Mouse (Mus musculus): ENCODE measurements around the gene Gramd1b. TPM values are rescaled to one million over a fixed set of nuclear protein-coding genes. Genes with fewer than 3 reads are reported as not detected.

Gene Gramd1b
- polyA plus RNA-seq, 1 experiment from 2014 or later, result 8.5 TPM

- no peak for ATAC-seq (replicated peaks; ENCODE audit: insufficient number of reproducible peaks, low FRiP score, low TSS enrichment)
- Histone ChIP-seq H3K27ac (ENCODE audit: low read depth, low read length) (no peak overlapping the region), H3K4me1 (ENCODE audit: control insufficient read depth, insufficient read depth, low read length) (no peaks in the 10 kb centered on the region), H3K9ac (ENCODE audit: low read depth, low read length) (no peak overlapping the region), H3K9me3 (replicated peaks; ENCODE audit: control insufficient read depth, low read length) (no peaks in the 10 kb centered on the region), H3K4me3 (ENCODE audit: low read depth, low read length) (no peak overlapping the region), H3K27me3 (ENCODE audit: control insufficient read depth, insufficient read depth, low read length) (no peaks in the 10 kb centered on the region), H3K4me2 (no peak overlapping the region), H3K36me3 (ENCODE audit: control insufficient read depth, insufficient read depth, low read length) (no peaks in the 10 kb centered on the region)
- WGBS (ENCODE audit: insufficient replicate concordance), result 93% methylated on average over 3 of the region's 3 CpGs
Measured at GRCm38 (mm10) chr9:40410895-40411294, 120.3 kb downstream of the Gramd1b start.

GRCm38 (mm10) chr9:40409071-40409470 is 122.1 kb downstream of the Gramd1b start:
- no peak for ATAC-seq (replicated peaks; ENCODE audit: insufficient number of reproducible peaks, low FRiP score, low TSS enrichment)
- WGBS (ENCODE audit: insufficient replicate concordance), result 50% methylated on average over 2 of the region's 2 CpGs

GRCm38 (mm10) chr9:40408415-40408814 is 122.8 kb downstream of the Gramd1b start:
- Histone ChIP-seq H3K27me3 (ENCODE audit: control insufficient read depth, insufficient read depth, low read length) (no peaks in the 10 kb centered on the region), H3K9ac (ENCODE audit: low read depth, low read length) (no peak overlapping the region), H3K9me3 (replicated peaks; ENCODE audit: control insufficient read depth, low read length) (no peaks in the 10 kb centered on the region), H3K4me1 (ENCODE audit: control insufficient read depth, insufficient read depth, low read length) (peaks cover 6% of the 10 kb centered on the region; the same call in 1 of the 2 replicates), H3K4me2 (no peak overlapping the region), H3K36me3 (ENCODE audit: control insufficient read depth, insufficient read depth, low read length) (no peaks in the 10 kb centered on the region), H3K4me3 (ENCODE audit: low read depth, low read length) (no peak overlapping the region), H3K27ac (ENCODE audit: low read depth, low read length) (no peak overlapping the region)
- no peak for ATAC-seq (replicated peaks; ENCODE audit: insufficient number of reproducible peaks, low FRiP score, low TSS enrichment)
- WGBS (ENCODE audit: insufficient replicate concordance), result 67% methylated on average over 3 of the region's 3 CpGs

More at GRCm38 (mm10) chr9:40409071-40409470, 122.1 kb downstream of the Gramd1b start:
- H3K36me3 ChIP-seq (ENCODE audit: control insufficient read depth, insufficient read depth, low read length), result no peaks in the 10 kb centered on the region
- no peak overlapping the region for H3K4me2 ChIP-seq
- H3K27me3 ChIP-seq (ENCODE audit: control insufficient read depth, insufficient read depth, low read length), result no peaks in the 10 kb centered on the region
- peaks cover 6% of the 10 kb centered on the region; the same call in 1 of the 2 replicates for H3K4me1 ChIP-seq (ENCODE audit: control insufficient read depth, insufficient read depth, low read length)
- no peak overlapping the region for H3K4me3 ChIP-seq (ENCODE audit: low read depth, low read length)
- H3K27ac ChIP-seq (ENCODE audit: low read depth, low read length), result no peak overlapping the region
- H3K9ac ChIP-seq (ENCODE audit: low read depth, low read length), result no peak overlapping the region
- no peaks in the 10 kb centered on the region for H3K9me3 ChIP-seq (replicated peaks; ENCODE audit: control insufficient read depth, low read length)

DNA sequence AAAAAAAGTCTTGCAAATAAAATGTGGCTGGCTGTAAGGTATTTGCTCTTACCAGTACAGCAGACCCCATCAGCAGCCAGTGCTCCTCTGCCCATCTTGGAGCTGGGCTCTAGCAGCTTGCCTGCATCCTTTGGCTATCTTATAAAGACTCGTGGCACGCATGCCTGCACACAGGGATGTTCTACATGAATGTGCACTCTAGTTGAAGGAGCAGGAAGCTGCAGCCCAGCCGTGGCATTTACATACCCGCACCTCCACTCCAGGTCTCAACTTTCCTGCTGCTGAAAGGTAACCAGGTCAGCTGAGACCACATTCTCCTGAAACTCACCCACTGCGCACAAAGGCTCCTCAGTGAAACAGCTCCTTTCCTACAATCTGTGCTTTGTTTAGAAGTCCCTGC is 123.3 kb downstream of the Gramd1b start:
- 68% methylated on average over 5 of the region's 5 CpGs for WGBS (ENCODE audit: insufficient replicate concordance)
- Histone ChIP-seq H3K27me3 (ENCODE audit: control insufficient read depth, insufficient read depth, low read length) (no peaks in the 10 kb centered on the region), H3K36me3 (ENCODE audit: control insufficient read depth, insufficient read depth, low read length) (no peaks in the 10 kb centered on the region), H3K4me2 (no peak overlapping the region), H3K27ac (ENCODE audit: low read depth, low read length) (no peak overlapping the region), H3K4me1 (ENCODE audit: control insufficient read depth, insufficient read depth, low read length) (peaks cover 6% of the 10 kb centered on the region; the same call in 1 of the 2 replicates), H3K9ac (ENCODE audit: low read depth, low read length) (no peak overlapping the region), H3K4me3 (ENCODE audit: low read depth, low read length) (no peak overlapping the region), H3K9me3 (replicated peaks; ENCODE audit: control insufficient read depth, low read length) (no peaks in the 10 kb centered on the region)
- ATAC-seq (replicated peaks; ENCODE audit: insufficient number of reproducible peaks, low FRiP score, low TSS enrichment), result no peak

GRCm38 (mm10) chr9:40405804-40406203 is 125.4 kb downstream of the Gramd1b start:
- Histone ChIP-seq H3K4me3 (ENCODE audit: low read depth, low read length) (no peak overlapping the region), H3K36me3 (ENCODE audit: control insufficient read depth, insufficient read depth, low read length) (no peaks in the 10 kb centered on the region), H3K4me2 (no peak overlapping the region), H3K4me1 (ENCODE audit: control insufficient read depth, insufficient read depth, low read length) (peaks cover 6% of the 10 kb centered on the region; the same call in 1 of the 2 replicates), H3K27ac (ENCODE audit: low read depth, low read length) (no peak overlapping the region), H3K27me3 (ENCODE audit: control insufficient read depth, insufficient read depth, low read length) (no peaks in the 10 kb centered on the region), H3K9ac (ENCODE audit: low read depth, low read length) (no peak overlapping the region), H3K9me3 (replicated peaks; ENCODE audit: control insufficient read depth, low read length) (no peaks in the 10 kb centered on the region)
- no peak for ATAC-seq (replicated peaks; ENCODE audit: insufficient number of reproducible peaks, low FRiP score, low TSS enrichment)
- 31% methylated on average over 6 of the region's 6 CpGs for WGBS (ENCODE audit: insufficient replicate concordance)

DNA sequence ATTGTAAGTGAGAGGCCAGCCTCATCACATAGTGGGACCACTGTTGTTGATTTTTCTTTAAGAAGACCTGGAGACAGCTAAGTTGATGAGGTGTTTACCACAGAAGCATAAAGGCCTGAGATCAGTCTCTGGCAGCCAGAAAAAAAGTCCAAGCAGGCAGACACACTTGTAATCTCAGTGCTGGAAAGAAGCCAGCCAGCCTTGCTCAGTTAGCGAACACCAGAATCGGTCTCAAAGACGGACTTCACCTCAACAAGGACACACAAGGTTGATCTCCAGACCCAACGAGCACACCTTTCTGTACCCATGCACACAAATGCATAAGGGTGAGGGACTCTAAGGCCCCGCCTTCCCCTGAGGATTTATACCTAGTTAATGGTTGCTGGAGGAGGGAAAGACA is 125.9 kb downstream of the Gramd1b start:
- Histone ChIP-seq H3K4me2 (no peak overlapping the region), H3K9me3 (replicated peaks; ENCODE audit: control insufficient read depth, low read length) (no peaks in the 10 kb centered on the region), H3K4me3 (ENCODE audit: low read depth, low read length) (no peak overlapping the region), H3K27me3 (ENCODE audit: control insufficient read depth, insufficient read depth, low read length) (no peaks in the 10 kb centered on the region), H3K4me1 (ENCODE audit: control insufficient read depth, insufficient read depth, low read length) (peaks cover 6% of the 10 kb centered on the region; the same call in 1 of the 2 replicates), H3K9ac (ENCODE audit: low read depth, low read length) (no peak overlapping the region), H3K27ac (ENCODE audit: low read depth, low read length) (no peak overlapping the region), H3K36me3 (ENCODE audit: control insufficient read depth, insufficient read depth, low read length) (no peaks in the 10 kb centered on the region)
- 53% methylated on average over 5 of the region's 5 CpGs for WGBS (ENCODE audit: insufficient replicate concordance)
- no peak for ATAC-seq (replicated peaks; ENCODE audit: insufficient number of reproducible peaks, low FRiP score, low TSS enrichment)

DNA sequence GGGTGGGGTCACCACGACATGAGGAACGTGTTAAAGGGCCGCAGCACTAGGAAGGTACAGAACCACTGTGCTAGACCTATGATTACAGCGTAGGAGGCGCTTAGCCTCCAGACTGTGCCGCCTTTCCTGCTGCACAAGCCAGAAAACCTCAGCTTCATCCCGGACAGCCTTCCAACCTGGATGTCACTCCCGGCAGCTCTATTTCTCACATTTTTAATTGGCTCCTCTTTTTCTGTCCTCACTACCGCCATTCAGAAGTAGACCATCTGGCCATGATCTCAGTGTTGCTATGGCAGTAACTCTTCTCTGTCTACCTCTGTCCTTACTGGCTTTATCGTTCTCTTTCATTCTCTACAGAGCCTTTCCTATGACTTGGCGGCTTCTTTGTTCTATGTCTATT is 126.5 kb downstream of the Gramd1b start:
- H3K9me3 ChIP-seq (replicated peaks; ENCODE audit: control insufficient read depth, low read length), result no peaks in the 10 kb centered on the region
- H3K4me1 ChIP-seq (ENCODE audit: control insufficient read depth, insufficient read depth, low read length), result peaks cover 9% of the 10 kb centered on the region
- H3K4me3 ChIP-seq (ENCODE audit: low read depth, low read length), result no peak overlapping the region
- no peak overlapping the region for H3K4me2 ChIP-seq
- 91% methylated on average over 11 of the region's 11 CpGs for whole genome bisulfite sequencing (ENCODE audit: insufficient replicate concordance)
- H3K27me3 ChIP-seq (ENCODE audit: control insufficient read depth, insufficient read depth, low read length), result no peaks in the 10 kb centered on the region
- H3K36me3 ChIP-seq (ENCODE audit: control insufficient read depth, insufficient read depth, low read length), result no peaks in the 10 kb centered on the region
- no peak overlapping the region for H3K27ac ChIP-seq (ENCODE audit: low read depth, low read length)
- no peak for ATAC-seq (replicated peaks; ENCODE audit: insufficient number of reproducible peaks, low FRiP score, low TSS enrichment)
- H3K9ac ChIP-seq (ENCODE audit: low read depth, low read length), result no peak overlapping the region

DNA sequence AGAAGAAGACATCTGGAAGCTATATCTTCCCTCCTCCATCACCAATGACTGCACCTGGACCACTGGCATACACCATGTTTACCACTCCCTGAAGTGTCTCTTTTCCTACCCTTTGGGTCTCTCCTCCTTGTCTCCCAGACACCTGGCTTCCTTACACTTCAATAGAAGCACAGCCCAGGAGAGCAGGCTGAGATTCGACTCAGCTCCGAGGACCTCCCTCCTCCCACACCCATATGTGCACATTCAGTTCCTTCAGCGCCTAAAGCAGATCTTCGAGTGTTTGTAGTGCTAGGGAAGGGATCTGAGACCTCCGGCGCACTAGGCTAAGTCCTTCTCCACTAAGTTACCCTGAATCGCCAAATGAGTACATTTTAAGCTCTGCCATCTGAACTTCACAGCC is 127.4 kb downstream of the Gramd1b start:
- H3K9me3 ChIP-seq (replicated peaks; ENCODE audit: control insufficient read depth, low read length), result no peaks in the 10 kb centered on the region
- WGBS (ENCODE audit: insufficient replicate concordance), result 77% methylated on average over 7 of the region's 7 CpGs
- no peak overlapping the region for H3K27ac ChIP-seq (ENCODE audit: low read depth, low read length)
- no peak for ATAC-seq (replicated peaks; ENCODE audit: insufficient number of reproducible peaks, low FRiP score, low TSS enrichment)
- H3K4me1 ChIP-seq (ENCODE audit: control insufficient read depth, insufficient read depth, low read length), result peaks cover 10% of the 10 kb centered on the region
- no peak overlapping the region for H3K4me3 ChIP-seq (ENCODE audit: low read depth, low read length)
- H3K9ac ChIP-seq (ENCODE audit: low read depth, low read length), result no peak overlapping the region
- no peak overlapping the region for H3K4me2 ChIP-seq
- no peaks in the 10 kb centered on the region for H3K36me3 ChIP-seq (ENCODE audit: control insufficient read depth, insufficient read depth, low read length)
- no peaks in the 10 kb centered on the region for H3K27me3 ChIP-seq (ENCODE audit: control insufficient read depth, insufficient read depth, low read length)

- H3K27ac ChIP-seq (ENCODE audit: low read depth, low read length), result no peak overlapping the region
- ATAC-seq (replicated peaks; ENCODE audit: insufficient number of reproducible peaks, low FRiP score, low TSS enrichment), result no peak
- peaks cover 12% of the 10 kb centered on the region for H3K4me1 ChIP-seq (ENCODE audit: control insufficient read depth, insufficient read depth, low read length)
- H3K4me2 ChIP-seq, result no peak overlapping the region
- H3K4me3 ChIP-seq (ENCODE audit: low read depth, low read length), result no peak overlapping the region
- H3K9ac ChIP-seq (ENCODE audit: low read depth, low read length), result no peak overlapping the region
- no peaks in the 10 kb centered on the region for H3K27me3 ChIP-seq (ENCODE audit: control insufficient read depth, insufficient read depth, low read length)
- no peaks in the 10 kb centered on the region for H3K9me3 ChIP-seq (replicated peaks; ENCODE audit: control insufficient read depth, low read length)
- 76% methylated on average over 5 of the region's 5 CpGs for WGBS (ENCODE audit: insufficient replicate concordance)
- H3K36me3 ChIP-seq (ENCODE audit: control insufficient read depth, insufficient read depth, low read length), result no peaks in the 10 kb centered on the region
Measured at GRCm38 (mm10) chr9:40401818-40402217, 129.4 kb downstream of the Gramd1b start.

Measured in heart, embryonic 11.5 days (tissue).